Mouse (Mus musculus) midbrain, embryonic 10.5 days (tissue): ENCODE data around the gene Lmo3. TPM values are rescaled to one million over a fixed set of nuclear protein-coding genes. Genes with fewer than 3 reads are reported as not detected.

Experiments
- DNase-seq: peaks from one replicate; pipeline ENCODE4 v3.0.0-alpha.2; 2017; ENCODE audit warnings: low spot score
- H3K27ac ChIP-seq: fragments of 300-500 bp; sonication (generic); replicated peaks from 2 replicates; pipeline ENCODE4 v1.5.1; 2016; ENCODE audit warnings: mild to moderate bottlenecking
- H3K27me3 ChIP-seq: fragments of 300-500 bp; sonication (generic); 2 replicates; pipeline ENCODE4 v1.6.1; 2016; ENCODE audit warnings: low read depth, mild to moderate bottlenecking; ENCODE audit not compliant: poor library complexity, severe bottlenecking
- H3K36me3 ChIP-seq: fragments of 300-500 bp; sonication (generic); 2 replicates; pipeline ENCODE4 v1.6.1; 2016; ENCODE audit warnings: mild to moderate bottlenecking, moderate library complexity
- H3K4me1 ChIP-seq: fragments of 300-500 bp; sonication (generic); 2 replicates; pipeline ENCODE4 v1.6.1; 2016
- H3K4me3 ChIP-seq: fragments of 300-500 bp; sonication (generic); 2 replicates; pipeline ENCODE4 v1.5.1; 2016; ENCODE audit warnings: mild to moderate bottlenecking, moderate library complexity
- H3K9me3 ChIP-seq: fragments of 300-500 bp; sonication (generic); replicated peaks from 2 replicates; pipeline ENCODE4 v1.6.1; 2016; ENCODE audit warnings: mild to moderate bottlenecking
- WGBS: fragments of 180-500 bp; shearing (Covaris S2); methylation state at CpG from one replicate; pipeline ENCODE4 v1.1.7; 2016; 5-methylcytosine and 5-hydroxymethylcytosine counted together
- polyA plus RNA-seq: library from polyadenylated mRNA; unstranded; fragments of >200 nt; fragmentation: Nextera tagmentation; extraction: Ambion mirVana; gene quantifications from 2 replicates; pipeline ENCODE4 v1.2.1, GENCODE M21; 2016

The Lmo3 gene
- polyA plus RNA-seq, result 25.6 and 28.9 TPM in 2 replicates

- no peak for DNase-seq
- H3K27me3 ChIP-seq, result peaks cover 24% of the 10 kb centered on the region
Measured at GRCm38 (mm10) chr6:138581734-138582505, at the start of gene Lmo3. TSS of gene Lmo3 (minus strand) at chr6:138581968.

DNA sequence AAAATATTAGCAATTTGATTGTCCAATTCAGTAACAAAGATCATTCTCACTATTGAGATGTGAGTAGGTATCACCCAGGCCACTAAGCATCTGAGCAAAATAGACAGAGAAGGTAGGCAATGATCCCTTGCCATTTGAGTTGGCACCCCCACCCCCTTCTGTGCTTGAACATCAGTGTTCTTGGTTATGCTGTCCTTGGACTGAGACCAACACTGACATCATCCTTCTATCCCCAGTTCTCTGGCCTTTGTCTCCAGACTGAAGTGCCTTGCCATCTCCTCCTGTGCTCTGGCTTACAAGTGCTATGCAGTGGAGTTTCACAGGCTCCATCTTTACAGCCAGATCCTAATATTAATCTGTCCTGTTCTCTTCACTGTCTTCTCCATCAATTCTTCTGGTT is 39.0 kb upstream of the Lmo3 start:
- Histone ChIP-seq H3K27me3 (no peaks in the 10 kb centered on the region), H3K4me3 (no peak overlapping the region), H3K4me1 (no peaks in the 10 kb centered on the region), H3K36me3 (no peaks in the 10 kb centered on the region), H3K9me3 (no peaks in the 10 kb centered on the region), H3K27ac (no peak overlapping the region)
- DNase-seq, result no peak

More at GRCm38 (mm10) chr6:138581734-138582505, at the start of gene Lmo3:
- WGBS, result 73% methylated on average over 13 of the region's 13 CpGs
- Histone ChIP-seq H3K27ac (peak within 1 kb of the TSS; percentile 53), H3K36me3 (no peaks in the 10 kb centered on the region), H3K4me3 (peak within 1 kb of the TSS; percentile 21; the same call in 1 of the 2 replicates), H3K4me1 (peaks cover 39% of the 10 kb centered on the region), H3K9me3 (no peaks in the 10 kb centered on the region)

DNA sequence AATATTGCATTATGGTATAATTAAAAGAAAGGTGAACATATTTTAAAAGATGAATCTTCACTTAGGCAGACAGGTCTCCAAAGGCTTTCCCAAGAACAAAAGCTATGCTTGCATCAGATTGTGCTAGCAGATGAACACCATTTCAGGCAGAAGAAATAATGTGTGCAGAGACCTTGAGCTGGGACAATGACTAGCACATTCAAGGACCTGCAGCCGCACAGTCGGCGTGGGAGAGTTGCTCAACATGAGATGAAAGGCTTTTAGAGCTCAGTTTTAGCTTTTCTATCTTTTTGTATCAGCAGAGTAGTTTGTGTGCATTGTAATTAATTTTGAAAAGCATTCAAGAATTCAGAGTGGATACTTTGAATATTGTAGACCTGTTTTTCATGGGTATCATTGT is 36.6 kb upstream of the Lmo3 start:
- 91% methylated on average over 3 of the region's 3 CpGs for WGBS
- no peak for DNase-seq
- Histone ChIP-seq H3K9me3 (no peaks in the 10 kb centered on the region), H3K4me1 (no peaks in the 10 kb centered on the region), H3K27ac (no peak overlapping the region), H3K27me3 (no peaks in the 10 kb centered on the region), H3K4me3 (no peak overlapping the region), H3K36me3 (no peaks in the 10 kb centered on the region)

GRCm38 (mm10) chr6:138597016-138597415 is 15.2 kb upstream of the Lmo3 start:
- no peak for DNase-seq
- no peaks in the 10 kb centered on the region for H3K9me3 ChIP-seq
- peaks cover 4% of the 10 kb centered on the region; the same call in 1 of the 2 replicates for H3K4me1 ChIP-seq
- H3K27ac ChIP-seq, result no peak overlapping the region
- WGBS, result 88% methylated on average over 15 of the region's 15 CpGs
- no peak overlapping the region for H3K4me3 ChIP-seq
- H3K36me3 ChIP-seq, result no peaks in the 10 kb centered on the region
- no peaks in the 10 kb centered on the region for H3K27me3 ChIP-seq

DNA sequence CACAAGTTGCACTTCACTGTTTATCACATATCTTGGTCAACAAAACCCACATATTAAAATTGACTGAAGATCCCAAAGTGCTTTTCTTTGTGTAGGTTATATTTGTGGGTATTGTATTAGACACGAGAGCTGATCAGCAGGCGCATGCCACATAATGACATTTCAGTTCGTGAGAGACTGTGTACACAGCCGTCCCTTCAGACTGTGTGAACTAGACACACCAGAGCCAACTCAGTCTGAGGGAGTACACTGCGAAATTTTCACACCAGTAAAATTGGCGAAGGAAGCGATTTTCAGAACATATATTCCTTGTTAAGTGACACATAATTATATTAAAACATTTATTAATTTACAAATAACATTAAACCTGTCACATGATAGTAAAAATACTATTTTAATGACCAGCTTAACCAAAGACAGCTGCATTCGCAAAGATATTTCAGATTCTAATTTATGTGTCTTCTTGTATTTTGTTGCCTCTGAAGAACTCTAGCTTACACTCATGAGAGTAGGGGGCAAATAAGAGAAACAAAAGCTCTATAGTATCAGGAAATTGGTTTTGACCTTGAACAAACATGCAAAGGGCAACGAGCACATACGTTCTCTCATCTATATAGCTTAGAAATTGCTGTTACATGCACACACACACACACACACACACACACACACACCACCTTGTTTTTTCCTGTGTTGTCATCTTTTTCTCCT is 14.4 kb upstream of the Lmo3 start:
- 81% methylated on average over 10 of the region's 10 CpGs for WGBS
- Histone ChIP-seq H3K36me3 (no peaks in the 10 kb centered on the region), H3K4me3 (no peak overlapping the region), H3K9me3 (no peaks in the 10 kb centered on the region), H3K27ac (no peak overlapping the region), H3K4me1 (peaks cover 4% of the 10 kb centered on the region; the same call in 1 of the 2 replicates), H3K27me3 (no peaks in the 10 kb centered on the region)
- DNase-seq, result no peak

DNA sequence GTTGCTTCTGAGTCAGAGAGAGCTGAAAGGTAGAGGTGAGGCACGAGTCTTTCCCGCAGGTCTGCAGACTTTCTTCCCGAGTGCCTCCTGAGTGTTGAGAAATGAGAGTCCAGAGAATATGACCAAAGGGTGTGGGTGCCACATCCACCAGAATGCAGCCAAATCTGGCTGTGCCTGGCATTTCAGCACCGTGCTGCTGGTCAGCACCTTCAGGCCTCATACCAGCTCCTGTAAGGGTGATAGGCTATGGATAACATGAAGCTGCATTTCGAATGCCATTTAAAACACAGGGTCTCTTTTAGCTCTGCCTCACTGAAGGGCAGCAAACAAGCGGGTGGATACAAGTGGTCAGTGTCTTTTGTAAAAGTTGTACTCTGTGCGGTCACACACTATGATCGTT is 1.5 kb upstream of the Lmo3 start:
- H3K27me3 ChIP-seq, result peaks cover 14% of the 10 kb centered on the region; the same call in 1 of the 2 replicates
- H3K9me3 ChIP-seq, result no peaks in the 10 kb centered on the region
- H3K36me3 ChIP-seq, result no peaks in the 10 kb centered on the region
- 77% methylated on average over 8 of the region's 8 CpGs for WGBS
- H3K4me1 ChIP-seq, result peaks cover 39% of the 10 kb centered on the region
- no peak overlapping the region for H3K27ac ChIP-seq
- H3K4me3 ChIP-seq, result no peak overlapping the region
- no peak for DNase-seq

DNA sequence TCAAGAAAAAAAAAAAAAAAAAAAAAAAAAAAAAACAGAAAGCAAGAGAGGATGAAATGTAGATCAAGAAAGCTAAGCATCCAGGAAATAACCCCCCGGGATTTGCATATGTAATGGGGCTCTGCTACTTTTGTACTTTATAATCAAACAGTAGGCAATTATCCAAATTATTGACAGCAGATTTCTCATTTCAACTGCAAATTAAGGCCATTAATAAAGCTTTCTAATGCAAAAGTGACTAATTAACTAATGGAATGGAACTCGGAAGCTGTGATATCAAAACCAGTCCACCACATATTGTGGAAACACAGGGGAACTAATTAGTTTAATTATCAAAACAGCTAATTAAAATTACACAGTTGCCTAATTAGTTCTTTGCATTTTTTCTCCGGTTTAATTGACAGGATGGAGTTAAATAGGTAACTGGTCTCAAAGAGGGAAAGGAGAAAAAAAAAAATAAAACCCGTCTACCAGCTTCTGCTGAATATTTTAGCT is 785 bp upstream of the Lmo3 start:
- Histone ChIP-seq H3K9me3 (no peaks in the 10 kb centered on the region), H3K4me3 (no peak overlapping the region), H3K4me1 (peaks cover 39% of the 10 kb centered on the region), H3K27ac (no peak overlapping the region), H3K36me3 (no peaks in the 10 kb centered on the region), H3K27me3 (peaks cover 17% of the 10 kb centered on the region)
- no peak for DNase-seq
- WGBS, result 62% methylated on average over 4 of the region's 4 CpGs

- Histone ChIP-seq H3K27me3 (peaks cover 26% of the 10 kb centered on the region), H3K36me3 (no peaks in the 10 kb centered on the region), H3K4me3 (peak overlapping the region; percentile 21; the same call in 1 of the 2 replicates), H3K9me3 (no peaks in the 10 kb centered on the region), H3K4me1 (peaks cover 39% of the 10 kb centered on the region), H3K27ac (peak overlapping the region; percentile 13; the same call in 1 of the 2 replicates)
- DNase-seq, result no peak
- 51% methylated on average over 9 of the region's 9 CpGs for WGBS
Measured at GRCm38 (mm10) chr6:138580491-138581076, 1.2 kb downstream of the Lmo3 start.

- Histone ChIP-seq H3K9me3 (no peaks in the 10 kb centered on the region), H3K27ac (no peak overlapping the region), H3K36me3 (no peaks in the 10 kb centered on the region), H3K27me3 (no peaks in the 10 kb centered on the region), H3K4me3 (no peak overlapping the region), H3K4me1 (no peaks in the 10 kb centered on the region)
- no peak for DNase-seq
- 87% methylated on average over 2 of the region's 2 CpGs for WGBS
Measured at GRCm38 (mm10) chr6:138563416-138563815, 18.4 kb downstream of the Lmo3 start.

GRCm38 (mm10) chr6:138552144-138552543 is 29.6 kb downstream of the Lmo3 start:
- no peak for DNase-seq
- Histone ChIP-seq H3K27me3 (no peaks in the 10 kb centered on the region), H3K27ac (no peak overlapping the region), H3K9me3 (no peaks in the 10 kb centered on the region), H3K4me1 (0 out of 2 replicates have a peak, but pooled peaks cover 3% of the 10 kb centered on the region), H3K36me3 (no peaks in the 10 kb centered on the region), H3K4me3 (no peak overlapping the region)
- WGBS, result 81% methylated on average over 7 of the region's 7 CpGs

DNA sequence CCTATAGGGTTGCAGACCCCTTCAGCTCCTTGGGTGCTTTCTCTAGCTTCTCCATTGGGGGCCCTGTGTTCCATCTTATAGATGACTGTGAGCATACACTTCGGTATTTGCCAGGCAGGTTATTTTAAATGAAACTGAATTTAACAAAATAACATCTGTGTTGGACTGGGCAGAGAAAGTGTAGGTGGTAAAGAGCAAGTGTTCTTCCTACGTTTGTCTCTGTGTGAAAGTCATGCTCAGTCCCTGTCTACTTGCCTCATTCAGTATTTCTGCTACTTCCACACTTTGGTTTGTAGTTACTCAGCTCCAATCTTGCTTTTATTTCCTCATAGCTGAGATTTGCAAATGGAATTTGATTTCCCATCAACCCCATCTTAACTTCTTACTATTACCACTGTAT is 46.9 kb downstream of the Lmo3 start:
- Histone ChIP-seq H3K27ac (no peak overlapping the region), H3K4me1 (no peaks in the 10 kb centered on the region), H3K36me3 (no peaks in the 10 kb centered on the region), H3K27me3 (no peaks in the 10 kb centered on the region), H3K9me3 (peaks cover 4% of the 10 kb centered on the region; the same call in 1 of the 2 replicates), H3K4me3 (no peak overlapping the region)
- 82% methylated on average over 2 of the region's 2 CpGs for WGBS
- DNase-seq, result no peak

GRCm38 (mm10) chr6:138506642-138507041 is 75.1 kb downstream of the Lmo3 start:
- no peak for DNase-seq
- H3K36me3 ChIP-seq, result no peaks in the 10 kb centered on the region
- no peaks in the 10 kb centered on the region for H3K9me3 ChIP-seq
- no peaks in the 10 kb centered on the region for H3K27me3 ChIP-seq
- 77% methylated on average over 1 of the region's 1 CpGs for WGBS
- H3K27ac ChIP-seq, result no peak overlapping the region
- H3K4me1 ChIP-seq, result no peaks in the 10 kb centered on the region
- H3K4me3 ChIP-seq, result no peak overlapping the region
